15 mouse cellular contexts compared by ENCODE assay signal in genomic region chrX:21484414-21484813, GRCm38 (mm10). TPM values are rescaled to one million over a fixed set of nuclear protein-coding genes. Genes with fewer than 3 reads are reported as not detected.
DNase-seq lines count a peak whose midpoint lies in the region; ATAC-seq and TF ChIP-seq lines count a peak whose summit lies in the region.
"Had no signal": no experiment of that assay in that cellular context is flagged by ENCODE, and none has a peak within 500 bp of the region (broad histone marks: within the 10 kb centered on the region; RNA-seq: fewer than 3 reads in every experiment).

Gene Agtr2 (plus strand): TSS chrX:21484544.

- no peak within 1 kb of the TSS for H3K9ac ChIP-seq in heart, embryonic 16.5 days (ENCODE audit: low read length)
- H3K9ac ChIP-seq in midbrain, postnatal 0 days (replicated peaks; ENCODE audit: low read length, poor library complexity, severe bottlenecking): no peak within 1 kb of the TSS

- 0 out of 2 replicates have a peak, but pooled peaks have one; percentile 25 for TF ChIP-seq POLR2A in embryonic fibroblast, embryonic 13.5 days (IDR thresholded peaks at IDR 0.05; ENCODE audit: low read depth, low read length)

- no peaks in the 10 kb centered on the region for H3K9me3 ChIP-seq in heart, embryonic 16.5 days (replicated peaks; ENCODE audit: control insufficient read depth, low read length)
- no peaks in the 10 kb centered on the region for H3K9me3 ChIP-seq in midbrain, postnatal 0 days (ENCODE audit: low read length)
- no peaks in the 10 kb centered on the region for H3K9me3 ChIP-seq in midbrain, embryonic 10.5 days (replicated peaks)

- H3K4me2 ChIP-seq in heart, embryonic 16.5 days (ENCODE audit: low read depth, low read length): no peak within 1 kb of the TSS
- H3K4me2 ChIP-seq in midbrain, postnatal 0 days (ENCODE audit: low read depth, low read length, poor library complexity, severe bottlenecking): no peak within 1 kb of the TSS

- no peaks in the 10 kb centered on the region for H3K4me1 ChIP-seq in heart, embryonic 16.5 days (ENCODE audit: control insufficient read depth, insufficient read depth, low read length)
- H3K4me1 ChIP-seq in midbrain, postnatal 0 days (ENCODE audit: insufficient read depth, low read length): no peaks in the 10 kb centered on the region
- H3K4me1 ChIP-seq in midbrain, embryonic 10.5 days: no peaks in the 10 kb centered on the region
- H3K4me1 ChIP-seq in embryonic fibroblast, embryonic 13.5 days (ENCODE audit: control insufficient read depth, insufficient read depth, low read length): no peaks in the 10 kb centered on the region

- WGBS in heart, embryonic 16.5 days: 56% methylated on average over 5 of the region's 5 CpGs
- 54% methylated on average over 5 of the region's 5 CpGs for WGBS in midbrain, postnatal 0 days
- WGBS in midbrain, embryonic 10.5 days: 73% methylated on average over 5 of the region's 5 CpGs

- TF ChIP-seq CTCF in midbrain, postnatal 0 days (IDR thresholded peaks at IDR 0.05): no peak
- TF ChIP-seq CTCF in embryonic fibroblast, embryonic 13.5 days (IDR thresholded peaks at IDR 0.05; ENCODE audit: borderline replicate concordance, insufficient read depth, low read length): no peak

- H3K36me3 ChIP-seq in heart, embryonic 16.5 days (ENCODE audit: control insufficient read depth, insufficient read depth): no peaks in the 10 kb centered on the region
- no peaks in the 10 kb centered on the region for H3K36me3 ChIP-seq in midbrain, postnatal 0 days (ENCODE audit: insufficient read depth, low read length)
- no peaks in the 10 kb centered on the region for H3K36me3 ChIP-seq in midbrain, embryonic 10.5 days

- H3K27ac ChIP-seq in heart, embryonic 16.5 days (ENCODE audit: low read length): no peak within 1 kb of the TSS
- no peak within 1 kb of the TSS for H3K27ac ChIP-seq in midbrain, postnatal 0 days (ENCODE audit: low read depth, low read length)
- H3K27ac ChIP-seq in midbrain, embryonic 10.5 days (replicated peaks): no peak within 1 kb of the TSS
- no peak within 1 kb of the TSS for H3K27ac ChIP-seq in embryonic fibroblast, embryonic 13.5 days (ENCODE audit: insufficient read depth, low read length)

- intact Hi-C loops in heart, postnatal 14 days (cut with DNase I): no loop called here

- H3K4me3 ChIP-seq in heart, embryonic 16.5 days (ENCODE audit: low read length): no peak within 1 kb of the TSS
- no peak within 1 kb of the TSS for H3K4me3 ChIP-seq in midbrain, postnatal 0 days (ENCODE audit: low read depth, low read length)
- no peak within 1 kb of the TSS for H3K4me3 ChIP-seq in midbrain, embryonic 10.5 days
- H3K4me3 ChIP-seq in embryonic fibroblast, embryonic 13.5 days (ENCODE audit: insufficient read depth, low read length): no peak within 1 kb of the TSS

- no peaks in the 10 kb centered on the region for H3K27me3 ChIP-seq in heart, embryonic 16.5 days (ENCODE audit: control insufficient read depth, insufficient read depth, low read length)
- H3K27me3 ChIP-seq in midbrain, postnatal 0 days (ENCODE audit: insufficient read depth, low read length): no peaks in the 10 kb centered on the region
- H3K27me3 ChIP-seq in midbrain, embryonic 10.5 days (ENCODE audit: low read depth, poor library complexity, severe bottlenecking): no peaks in the 10 kb centered on the region

- no peak for DNase-seq in heart, postnatal 14 days
- peak; percentile 1 for DNase-seq in midbrain, postnatal 0 days (ENCODE audit: low spot score)
- DNase-seq in midbrain, embryonic 10.5 days (ENCODE audit: low spot score): no peak
- DNase-seq in B cell, adult 2 months: no peak
- DNase-seq: cerebellum, postnatal 10 days; gastrocnemius, postnatal 25 days; heart, postnatal 36 days; kidney, postnatal 10 days; lung, postnatal 14 days; thymus, adult 18-20 months had no signal

- no peak for ATAC-seq in heart, embryonic 16.5 days (replicated peaks; ENCODE audit: extremely low read depth, insufficient read depth, low FRiP score)
- no peak for ATAC-seq in midbrain, postnatal 0 days (ENCODE audit: low FRiP score)
- no peak for ATAC-seq in granulocyte monocyte progenitor cell, adult 5-6 weeks (replicated peaks; ENCODE audit: poor library complexity, severe bottlenecking)
- ATAC-seq: CD4-positive, CD25-positive, alpha-beta regulatory T cell, adult 4 months; Patski had no signal

RNA-seq across cellular contexts. Expression of gene Agtr2, which starts in this region (rescaled TPM):
- 12.3 and 20.1 TPM in 2 replicates for polyA plus RNA-seq in heart, embryonic 16.5 days (2015; fragmentation: Nextera tagmentation; extraction: Ambion mirVana)
- total RNA-seq in heart, postnatal 14 days (2021): 1 to 10 TPM in 1 of 2 experiments, not detected in 1; 1.6 TPM
- 4.0 and 13.0 TPM in 2 replicates for total RNA-seq in midbrain, postnatal 0 days (2014; rRNA removed)
- 2.3 and 3.2 TPM in 2 replicates for polyA plus RNA-seq in midbrain, postnatal 0 days (2015; fragmentation: Nextera tagmentation; extraction: Ambion mirVana)
- polyA plus RNA-seq in midbrain, embryonic 10.5 days (2016; fragmentation: Nextera tagmentation; extraction: Ambion mirVana): 0.09 and 0.17 TPM in 2 replicates
- polyA plus RNA-seq in embryonic fibroblast, embryonic 13.5 days (2011; ENCODE audit: insufficient read length, low read depth, missing spikeins): 12.2 and 98.4 TPM in 2 replicates
- total RNA-seq in granulocyte monocyte progenitor cell, adult 5-6 weeks (2014; fragmentation: Nextera tagmentation): not detected in 2 replicates
- not detected in 2 replicates for total RNA-seq in granulocyte monocyte progenitor cell, adult 5-6 weeks (2017)
- total RNA-seq: heart, postnatal 36 days had no signal
- polyA plus RNA-seq: CD4-positive, CD25-positive, alpha-beta regulatory T cell, adult 4 months; Patski had no signal
